Mouse (Mus musculus) liver, embryonic 14.5 days (tissue): ENCODE data around the gene Casp7. TPM values are rescaled to one million over a fixed set of nuclear protein-coding genes. Genes with fewer than 3 reads are reported as not detected.

Source experiments
- ATAC-seq: fragments of 200-750 bp; cut with Nextera tagmentation; 2 replicates; pipeline ENCODE4 v1.8.0; 2017; ENCODE audit warnings: moderate number of reproducible peaks, mild to moderate bottlenecking, moderate library complexity; ENCODE audit not compliant: insufficient read depth
- DNase-seq, 3 experiments: peaks; one replicate each; pipeline ENCODE4 v3.0.0-alpha.2; 2012 to 2013; ENCODE audit warnings: low read depth in 3 of 3, low spot score in 3 of 3
- H3K27ac ChIP-seq: fragments of 300-500 bp; sonication (generic); 2 replicates; pipeline ENCODE4 v1.5.1; 2014; ENCODE audit warnings: moderate library complexity, mild to moderate bottlenecking, control low read depth, inconsistent platforms
- H3K27me3 ChIP-seq: fragments of 300-500 bp; sonication (generic); 2 replicates; pipeline ENCODE4 v1.6.1; 2014; ENCODE audit warnings: mild to moderate bottlenecking, low read length, moderate library complexity; ENCODE audit not compliant: control insufficient read depth, insufficient read depth
- H3K36me3 ChIP-seq: fragments of 300-500 bp; sonication (generic); replicated peaks from 2 replicates; pipeline ENCODE4 v1.6.1; 2014; ENCODE audit warnings: low read depth; ENCODE audit not compliant: control insufficient read depth, insufficient read depth
- H3K4me1 ChIP-seq, 2 experiments: fragments of 200-500 bp in 1 of 2; fragments of 300-500 bp in 1 of 2; sonication (generic) in 1 of 2; replicated peaks; 2 replicates each; pipeline ENCODE4 v1.6.1; 2012 to 2014; ENCODE audit warnings: antibody characterized with exemption in 1 of 2, inconsistent platforms in 1 of 2, low read length in 1 of 2; ENCODE audit not compliant: control insufficient read depth in 2 of 2, insufficient read depth in 2 of 2
- H3K4me2 ChIP-seq: fragments of 300-500 bp; sonication (generic); 2 replicates; pipeline ENCODE4 v1.6.1; 2014; ENCODE audit warnings: low read depth, mild to moderate bottlenecking, control low read depth, moderate library complexity
- H3K4me3 ChIP-seq, 2 experiments: fragments of 200-500 bp in 1 of 2; fragments of 300-500 bp in 1 of 2; sonication (generic) in 1 of 2; 2 replicates each; pipeline ENCODE4 v1.5.1; 2012 to 2014; ENCODE audit warnings: low read depth in 2 of 2, low read length in 2 of 2, mild to moderate bottlenecking in 2 of 2, control low read depth in 1 of 2, inconsistent platforms in 1 of 2, moderate library complexity in 1 of 2; ENCODE audit not compliant: insufficient read depth in 1 of 2
- H3K9ac ChIP-seq: fragments of 300-500 bp; sonication (generic); replicated peaks from 2 replicates; pipeline ENCODE4 v1.6.1; 2014; ENCODE audit warnings: mild to moderate bottlenecking, control low read depth, moderate library complexity
- H3K9me3 ChIP-seq: fragments of 300-500 bp; sonication (generic); 2 replicates; pipeline ENCODE4 v1.6.1; 2016; ENCODE audit warnings: low read length, mixed read lengths; ENCODE audit not compliant: control insufficient read depth
- CTCF ChIP-seq: IDR thresholded peaks from 2 replicates; pipeline ENCODE4 v1.5.1; 2016; ENCODE audit warnings: antibody characterized with exemption, low read depth, control low read depth
- EP300 ChIP-seq: IDR thresholded peaks from 2 replicates; pipeline ENCODE4 v1.6.1; 2016; ENCODE audit warnings: antibody characterized with exemption, low read depth
- WGBS: fragments of 180-500 bp; shearing (Covaris S2); extraction: QIAGEN DNeasy Blood & Tissue Kit; methylation state at CpG from one replicate; pipeline ENCODE4 v1.1.7; 2014; ENCODE audit not compliant: insufficient replicate concordance; 5-methylcytosine and 5-hydroxymethylcytosine counted together
- polyA plus RNA-seq, 2 experiments: library from polyadenylated mRNA; depleted of rRNA in 1 of 2; stranded (reverse) in 1 of 2; unstranded in 1 of 2; fragments of >200 nt; fragmentation: Nextera tagmentation in 1 of 2; extraction: Ambion mirVana in 1 of 2; gene quantifications; 2 replicates each; pipeline versions ENCODE4 v1.2.1 to v1.2.3; 2012 to 2014

Gene Casp7
- polyA plus RNA-seq, 2 experiments, result 9.5 to 13.2 TPM

- Histone ChIP-seq H3K9ac (no peak overlapping the region), H3K27me3 (no peaks in the 10 kb centered on the region), H3K27ac (no peak overlapping the region), H3K9me3 (no peaks in the 10 kb centered on the region), H3K4me3 (no peak overlapping the region), H3K4me2 (no peak overlapping the region), H3K36me3 (peaks cover 12% of the 10 kb centered on the region), H3K4me1 (no peaks in the 10 kb centered on the region)
- WGBS, result 87% methylated on average over 10 of the region's 10 CpGs
- TF ChIP-seq EP300, result no peak
- no peak for TF ChIP-seq CTCF
- ATAC-seq (no peak), DNase-seq (no peak)
Measured at GRCm38 (mm10) chr19:56432706-56433105, 35.8 kb downstream of the Casp7 start.

DNA sequence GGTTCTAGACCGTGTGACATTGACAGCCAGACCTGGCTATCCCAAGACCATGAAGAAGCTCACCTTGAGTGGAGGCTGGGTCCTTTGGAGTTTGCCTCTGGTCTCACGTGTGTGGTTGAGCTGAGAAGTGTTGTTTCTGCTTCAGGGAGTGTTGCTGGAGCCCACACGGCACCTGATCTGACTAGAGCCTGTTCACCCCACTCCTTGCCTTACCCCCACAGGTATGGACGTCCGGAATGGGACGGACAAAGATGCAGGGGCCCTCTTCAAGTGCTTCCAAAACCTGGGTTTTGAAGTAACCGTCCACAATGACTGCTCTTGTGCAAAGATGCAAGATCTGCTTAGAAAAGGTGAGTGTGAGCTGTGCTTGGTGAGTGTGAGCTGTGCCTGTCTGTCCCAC, 36.7 kb downstream of the Casp7 start:
- DNase-seq (no peak), ATAC-seq (no peak)
- Histone ChIP-seq H3K4me2 (no peak overlapping the region), H3K27ac (no peak overlapping the region), H3K36me3 (peaks cover 12% of the 10 kb centered on the region), H3K27me3 (no peaks in the 10 kb centered on the region), H3K4me3 (no peak overlapping the region), H3K9ac (no peak overlapping the region), H3K9me3 (no peaks in the 10 kb centered on the region), H3K4me1 (peaks cover 5% of the 10 kb centered on the region in 2 experiments)
- 81% methylated on average over 7 of the region's 7 CpGs for WGBS
- no peak for TF ChIP-seq EP300
- no peak for TF ChIP-seq CTCF

- H3K4me1 ChIP-seq, result peaks cover 22 to 25% of the 10 kb centered on the region in 2 experiments
- 90% methylated on average over 13 of the region's 13 CpGs for WGBS
- H3K4me3 ChIP-seq, result no peak overlapping the region
- no peaks in the 10 kb centered on the region for H3K9me3 ChIP-seq
- TF ChIP-seq EP300 (no peak), CTCF (no peak)
- no peak for DNase-seq
- H3K27ac ChIP-seq, result no peak overlapping the region
- H3K36me3 ChIP-seq, result peaks cover 12% of the 10 kb centered on the region
- no peak overlapping the region for H3K9ac ChIP-seq
- H3K27me3 ChIP-seq, result no peaks in the 10 kb centered on the region
- no peak for ATAC-seq
- H3K4me2 ChIP-seq, result no peak overlapping the region
Measured at GRCm38 (mm10) chr19:56436380-56436779, 39.5 kb downstream of the Casp7 start.

DNA sequence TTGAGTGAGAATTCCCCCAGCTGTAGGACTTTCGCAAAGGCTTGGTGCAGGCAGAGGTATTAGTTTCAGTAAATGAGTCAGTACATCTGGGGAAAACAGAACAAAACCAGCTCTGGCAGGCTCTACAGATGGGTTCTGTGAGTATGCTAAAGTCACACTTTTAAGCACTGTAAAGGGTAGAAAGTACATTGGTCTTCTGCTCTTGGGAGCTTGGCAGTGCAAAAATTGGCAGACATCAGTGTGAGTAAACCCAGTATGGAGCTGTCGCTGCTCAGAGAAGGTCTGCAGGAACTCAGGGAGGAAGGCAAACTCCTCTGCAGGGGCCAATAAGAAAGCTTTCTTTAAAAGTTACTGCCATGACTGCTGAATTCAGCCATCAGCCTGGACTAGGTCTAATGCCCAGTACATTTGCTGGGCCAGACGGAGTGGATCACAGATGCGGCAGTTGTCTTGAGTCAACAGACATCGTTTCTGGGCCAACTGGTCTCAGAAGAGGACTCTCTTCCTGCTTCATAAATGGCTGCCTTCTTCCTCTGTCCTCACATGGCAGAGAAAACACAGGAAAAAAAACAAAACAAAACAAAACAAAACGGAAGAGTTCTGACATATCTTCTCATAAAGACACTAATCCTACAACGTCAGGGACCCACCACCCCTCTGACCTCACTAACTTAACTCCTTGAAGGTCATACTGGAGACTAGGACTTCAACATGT, 41.6 kb downstream of the Casp7 start:
- H3K27ac ChIP-seq, result peak overlapping the region; percentile 71
- H3K27me3 ChIP-seq, result no peaks in the 10 kb centered on the region
- H3K4me2 ChIP-seq, result peak overlapping the region; percentile 44
- no peaks in the 10 kb centered on the region for H3K9me3 ChIP-seq
- H3K36me3 ChIP-seq, result peaks cover 12% of the 10 kb centered on the region
- ATAC-seq (peak; percentile 4; the same call in 1 of the 2 replicates), DNase-seq (no peak)
- no peak for TF ChIP-seq CTCF
- no peak for TF ChIP-seq EP300
- WGBS, result 62% methylated on average over 7 of the region's 7 CpGs
- peaks cover 22 to 25% of the 10 kb centered on the region in 2 experiments for H3K4me1 ChIP-seq
- H3K4me3 ChIP-seq, result no peak overlapping the region
- H3K9ac ChIP-seq, result no peak overlapping the region

DNA sequence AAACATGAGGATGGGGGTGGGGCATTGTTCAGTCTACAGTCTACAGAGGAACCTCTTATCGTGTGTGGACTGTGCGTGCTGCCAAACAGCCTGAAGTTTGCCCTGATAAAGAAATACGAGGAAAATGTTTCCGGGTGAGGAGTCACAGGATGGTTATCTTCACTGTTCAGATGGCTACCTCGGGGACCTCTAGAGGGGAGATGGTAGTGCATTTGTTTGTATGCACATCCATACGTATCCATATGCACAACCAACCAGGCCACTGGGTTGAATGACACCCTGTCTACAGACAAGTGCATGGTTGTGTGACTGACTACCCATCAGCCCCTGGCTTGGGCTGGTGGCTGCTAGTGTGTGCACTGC, 42.1 kb downstream of the Casp7 start:
- no peaks in the 10 kb centered on the region for H3K27me3 ChIP-seq
- H3K4me2 ChIP-seq, result peak overlapping the region; percentile 44
- WGBS, result 7% methylated on average over 6 of the region's 6 CpGs
- no peaks in the 10 kb centered on the region for H3K9me3 ChIP-seq
- no peak overlapping the region for H3K9ac ChIP-seq
- H3K36me3 ChIP-seq, result peaks cover 11% of the 10 kb centered on the region
- H3K27ac ChIP-seq, result peak overlapping the region; percentile 71
- ATAC-seq (peak; percentile 97), DNase-seq (peak; percentile 72 to 80 (median 79))
- TF ChIP-seq EP300 (peak; percentile 92), CTCF (0 out of 2 replicates have a peak, but pooled peaks have one; percentile 8)
- no peak overlapping the region for H3K4me3 ChIP-seq
- peaks cover 22 to 25% of the 10 kb centered on the region in 2 experiments for H3K4me1 ChIP-seq
